8 mouse cellular contexts compared by ENCODE assay signal in genomic region chr9:119339558-119340211, GRCm38 (mm10). TPM values are rescaled to one million over a fixed set of nuclear protein-coding genes. Genes with fewer than 3 reads are reported as not detected.
DNase-seq lines count a peak whose midpoint lies in the region; ATAC-seq and TF ChIP-seq lines count a peak whose summit lies in the region.

Gene Acaa1a, plus strand, starts transcription at chr9:119339676.

- no peaks in the 10 kb centered on the region for H3K27me3 ChIP-seq in heart, embryonic 11.5 days (ENCODE audit: control insufficient read depth, insufficient read depth, low read length)
- H3K27me3 ChIP-seq in kidney, embryonic 15.5 days, result no peaks in the 10 kb centered on the region
- no peaks in the 10 kb centered on the region for H3K27me3 ChIP-seq in liver, embryonic 12.5 days (replicated peaks)
- no peaks in the 10 kb centered on the region for H3K27me3 ChIP-seq in stomach, embryonic 15.5 days (replicated peaks)

- TF ChIP-seq POLR2A in embryonic fibroblast, embryonic 13.5 days (IDR thresholded peaks at IDR 0.05; ENCODE audit: low read depth, low read length), result peak; percentile 79

- peaks cover 4% of the 10 kb centered on the region for H3K36me3 ChIP-seq in heart, embryonic 11.5 days (ENCODE audit: control insufficient read depth, insufficient read depth, low read length)
- peaks cover 23% of the 10 kb centered on the region for H3K36me3 ChIP-seq in kidney, embryonic 15.5 days
- peaks cover 38% of the 10 kb centered on the region for H3K36me3 ChIP-seq in liver, embryonic 12.5 days
- H3K36me3 ChIP-seq in stomach, embryonic 15.5 days, result peaks cover 16% of the 10 kb centered on the region

- 1% methylated on average over 42 of the region's 43 CpGs for WGBS in heart, embryonic 11.5 days (ENCODE audit: insufficient replicate concordance)
- WGBS in kidney, embryonic 15.5 days, result 1% methylated on average over 43 of the region's 43 CpGs
- under 1% methylated on average over 43 of the region's 43 CpGs for WGBS in liver, embryonic 12.5 days (ENCODE audit: insufficient replicate concordance)
- WGBS in stomach, embryonic 15.5 days, result under 1% methylated on average over 43 of the region's 43 CpGs

- 0 out of 2 replicates have a peak, but pooled peaks have one; percentile 19 for ATAC-seq in heart, embryonic 11.5 days (replicated peaks; ENCODE audit: insufficient number of reproducible peaks, low FRiP score, low TSS enrichment)
- no peak for ATAC-seq in kidney, embryonic 15.5 days (replicated peaks; ENCODE audit: low FRiP score)
- peak; percentile 58 for ATAC-seq in liver, embryonic 12.5 days
- ATAC-seq in stomach, embryonic 15.5 days (ENCODE audit: insufficient read depth, low FRiP score, low read depth), result no peak

- H3K27ac ChIP-seq in embryonic fibroblast, embryonic 13.5 days (ENCODE audit: insufficient read depth, low read length), result peak within 1 kb of the TSS; percentile 99
- H3K27ac ChIP-seq in heart, embryonic 11.5 days (ENCODE audit: low read depth, low read length), result peak within 1 kb of the TSS; percentile 83; the same call in 1 of the 2 replicates
- peak within 1 kb of the TSS; percentile 96 for H3K27ac ChIP-seq in kidney, embryonic 15.5 days
- peak within 1 kb of the TSS; percentile 92 for H3K27ac ChIP-seq in liver, embryonic 12.5 days
- H3K27ac ChIP-seq in stomach, embryonic 15.5 days, result peak within 1 kb of the TSS; percentile 96

- peak within 1 kb of the TSS; percentile 91 for H3K4me2 ChIP-seq in heart, embryonic 11.5 days
- H3K4me2 ChIP-seq in kidney, embryonic 15.5 days, result peak within 1 kb of the TSS; percentile 81
- H3K4me2 ChIP-seq in liver, embryonic 12.5 days, result peak within 1 kb of the TSS; percentile 97
- peak within 1 kb of the TSS; percentile 87 for H3K4me2 ChIP-seq in stomach, embryonic 15.5 days

- 0 out of 2 replicates have a peak, but pooled peaks cover 5% of the 10 kb centered on the region for H3K4me1 ChIP-seq in embryonic fibroblast, embryonic 13.5 days (ENCODE audit: control insufficient read depth, insufficient read depth, low read length)
- H3K4me1 ChIP-seq in heart, embryonic 11.5 days (ENCODE audit: control insufficient read depth, insufficient read depth, low read length), result peaks cover 10% of the 10 kb centered on the region
- peaks cover 39% of the 10 kb centered on the region for H3K4me1 ChIP-seq in kidney, embryonic 15.5 days
- H3K4me1 ChIP-seq in liver, embryonic 12.5 days, result peaks cover 39% of the 10 kb centered on the region
- peaks cover 24% of the 10 kb centered on the region for H3K4me1 ChIP-seq in stomach, embryonic 15.5 days

- H3K4me3 ChIP-seq in embryonic fibroblast, embryonic 13.5 days (ENCODE audit: insufficient read depth, low read length), result peak within 1 kb of the TSS; percentile 74
- peak within 1 kb of the TSS; percentile 75 for H3K4me3 ChIP-seq in heart, embryonic 11.5 days (ENCODE audit: low read depth, low read length)
- H3K4me3 ChIP-seq in kidney, embryonic 15.5 days (replicated peaks), result peak within 1 kb of the TSS; percentile 85
- peak within 1 kb of the TSS; percentile 85 for H3K4me3 ChIP-seq in liver, embryonic 12.5 days
- peak within 1 kb of the TSS; percentile 92 for H3K4me3 ChIP-seq in stomach, embryonic 15.5 days (replicated peaks)

- DNase-seq in CD4-positive helper T cell, adult 2 months (ENCODE audit: low read depth, low spot score), result peak; percentile 85
- peak; percentile 74 to 86 for DNase-seq in adrenal gland, postnatal 36 days
- DNase-seq in naive thymus-derived CD4-positive, alpha-beta T cell, adult 2 months (ENCODE audit: low read depth), result peak; percentile 82

- no peak for TF ChIP-seq CTCF in embryonic fibroblast, embryonic 13.5 days (IDR thresholded peaks at IDR 0.05; ENCODE audit: borderline replicate concordance, insufficient read depth, low read length)

- peak within 1 kb of the TSS; percentile 80 for H3K9ac ChIP-seq in heart, embryonic 11.5 days (ENCODE audit: low read depth, low read length)
- H3K9ac ChIP-seq in kidney, embryonic 15.5 days, result peak within 1 kb of the TSS; percentile 69
- H3K9ac ChIP-seq in liver, embryonic 12.5 days, result peak within 1 kb of the TSS; percentile 82
- H3K9ac ChIP-seq in stomach, embryonic 15.5 days, result peak within 1 kb of the TSS; percentile 82

- no peaks in the 10 kb centered on the region for H3K9me3 ChIP-seq in heart, embryonic 11.5 days (replicated peaks; ENCODE audit: control insufficient read depth, low read length)
- H3K9me3 ChIP-seq in kidney, embryonic 15.5 days (replicated peaks), result no peaks in the 10 kb centered on the region
- no peaks in the 10 kb centered on the region for H3K9me3 ChIP-seq in liver, embryonic 12.5 days (replicated peaks)
- no peaks in the 10 kb centered on the region for H3K9me3 ChIP-seq in stomach, embryonic 15.5 days

RNA-seq across cellular contexts. Expression of gene Acaa1a, which starts in this region (rescaled TPM):
- total RNA-seq in adrenal gland, postnatal 36 days (2021), result 100 to 1,000 TPM; 104 to 116 TPM
- 41.4 and 42.4 TPM in 2 replicates for polyA plus RNA-seq in embryonic fibroblast, embryonic 13.5 days (2011; ENCODE audit: insufficient read length, low read depth, missing spikeins)
- 72.5 and 81.2 TPM in 2 replicates for polyA plus RNA-seq in heart, embryonic 11.5 days (2014; fragmentation: Nextera tagmentation; extraction: Ambion mirVana)
- 111 and 121 TPM in 2 replicates for polyA plus RNA-seq in kidney, embryonic 15.5 days (2015; fragmentation: Nextera tagmentation; extraction: Ambion mirVana)
- 38.0 and 43.1 TPM in 2 replicates for polyA plus RNA-seq in liver, embryonic 12.5 days (2016; fragmentation: Nextera tagmentation; extraction: Ambion mirVana)
- 116 and 119 TPM in 2 replicates for polyA plus RNA-seq in stomach, embryonic 15.5 days (2015; fragmentation: Nextera tagmentation; extraction: Ambion mirVana)

Comparison
In these comparisons a context has a peak if more than half of its experiments do, and no peak if none do; other contexts are left out.
1. ATAC-seq: peak in heart, embryonic 11.5 days (single experiment) and liver, embryonic 12.5 days (single experiment); none in kidney, embryonic 15.5 days (single experiment) and stomach, embryonic 15.5 days (single experiment).
2. Peak in every context shown above with its lines, with median percentiles within 50 percentile points of each other: DNase-seq, H3K27ac ChIP-seq, H3K4me3 ChIP-seq, H3K4me2 ChIP-seq and H3K9ac ChIP-seq.